Mouse (Mus musculus) subcutaneous adipose tissue, adult 2 months (tissue): ENCODE measurements around the gene Rbm41. TPM values are rescaled to one million over a fixed set of nuclear protein-coding genes. Genes with fewer than 3 reads are reported as not detected.

Source experiments
- polyA plus RNA-seq: library from polyadenylated mRNA; depleted of rRNA; stranded (reverse); fragments of >200 nt; gene quantifications from 2 replicates; pipeline ENCODE4 v1.2.3, GENCODE M21; 2012; ENCODE audit warnings: low replicate concordance; rRNA removed

The Rbm41 gene
- polyA plus RNA-seq: 0.63 and 1.1 TPM in 2 replicates

GRCm38 (mm10) chrX:139997740-139998690 lies at the start of gene Rbm41:
Gene Rbm41, minus strand, starts transcription at chrX:139998595.

GRCm38 (mm10) chrX:139870938-139871791 lies 127.2 kb downstream of the Rbm41 start, which contains the start of gene Morc4:
Gene Morc4, minus strand, starts transcription at chrX:139871677.

Other genes with a start within 250 kb of the Rbm41 start
- gene Ripply1, start 216.2 kb downstream of the Rbm41 start, polyA plus RNA-seq: not detected in 2 replicates
- gene Cldn2, start 197.8 kb downstream of the Rbm41 start, polyA plus RNA-seq: 0.17 and 1.7 TPM in 2 replicates
- gene Morc4, start 126.9 kb downstream of the Rbm41 start, polyA plus RNA-seq: 18.1 and 35.3 TPM in 2 replicates
- gene Nup62cl, start 64.1 kb upstream of the Rbm41 start, polyA plus RNA-seq: 2.3 and 6.2 TPM in 2 replicates
- not detected in 2 replicates for gene Pih1h3b, start 64.3 kb upstream of the Rbm41 start, polyA plus RNA-seq